Mouse (Mus musculus): ENCODE data around the gene Dusp15. TPM values are rescaled to one million over a fixed set of nuclear protein-coding genes. Genes with fewer than 3 reads are reported as not detected.
A peak's percentile ranks its signal among the peaks of the same experiment; 100 is the strongest.

Gene Dusp15
- polyA plus RNA-seq, 1 experiment from 2014 or later = 8.8 TPM

GRCm38 (mm10) chr2:152947098-152947497 lies 4.4 kb downstream of the Dusp15 start:
- Histone ChIP-seq H3K27me3 (ENCODE audit: insufficient read depth, low read length) (peaks cover 22% of the 10 kb centered on the region), H3K9me3 (replicated peaks; ENCODE audit: low read length) (no peaks in the 10 kb centered on the region), H3K4me1 (replicated peaks; ENCODE audit: insufficient read depth, low read length) (peaks cover 9% of the 10 kb centered on the region), H3K9ac (ENCODE audit: low read depth, low read length) (no peak overlapping the region), H3K36me3 (ENCODE audit: insufficient read depth, low read length) (no peaks in the 10 kb centered on the region), H3K4me2 (ENCODE audit: low read length) (no peak overlapping the region), H3K27ac (no peak overlapping the region), H3K4me3 (replicated peaks; ENCODE audit: low read depth, low read length) (no peak overlapping the region)
- ATAC-seq (replicated peaks; ENCODE audit: low FRiP score, low read depth) = no peak
- no peak for TF ChIP-seq CTCF (IDR thresholded peaks at IDR 0.05; ENCODE audit: low read depth)
- no peak for DNase-seq (ENCODE audit: low spot score)
- 52% methylated on average over 7 of the region's 7 CpGs for WGBS

DNA sequence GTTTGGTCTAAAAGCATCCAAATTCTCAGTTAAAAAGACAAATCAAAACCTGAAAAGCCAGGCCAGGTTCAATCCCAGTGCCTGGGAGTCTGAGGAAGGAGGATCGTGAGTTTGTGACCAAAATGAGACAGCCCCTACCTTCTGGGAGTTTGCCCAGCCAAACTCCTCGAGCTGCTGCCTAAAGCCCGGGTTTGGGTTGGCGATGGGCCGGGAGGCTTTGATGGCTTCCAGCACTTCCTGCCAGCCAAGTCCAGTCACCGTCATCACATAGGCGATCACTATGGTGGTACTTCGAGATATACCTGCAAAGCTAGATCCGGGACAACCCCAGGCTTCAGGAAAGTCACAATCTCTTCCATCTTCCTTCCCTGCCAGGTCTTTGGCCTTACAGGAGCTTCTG lies 7.5 kb downstream of the Dusp15 start:
- no peak for TF ChIP-seq CTCF (IDR thresholded peaks at IDR 0.05; ENCODE audit: low read depth)
- no peak for DNase-seq (ENCODE audit: low spot score)
- Histone ChIP-seq H3K4me2 (ENCODE audit: low read length) (no peak overlapping the region), H3K27ac (no peak overlapping the region), H3K4me1 (replicated peaks; ENCODE audit: insufficient read depth, low read length) (peaks cover 9% of the 10 kb centered on the region; the same call in 1 of the 2 replicates), H3K9me3 (replicated peaks; ENCODE audit: low read length) (no peaks in the 10 kb centered on the region), H3K27me3 (ENCODE audit: insufficient read depth, low read length) (peaks cover 20% of the 10 kb centered on the region), H3K36me3 (ENCODE audit: insufficient read depth, low read length) (no peaks in the 10 kb centered on the region), H3K9ac (ENCODE audit: low read depth, low read length) (no peak overlapping the region), H3K4me3 (replicated peaks; ENCODE audit: low read depth, low read length) (no peak overlapping the region)
- 55% methylated on average over 9 of the region's 9 CpGs for WGBS
- ATAC-seq (replicated peaks; ENCODE audit: low FRiP score, low read depth) = no peak

GRCm38 (mm10) chr2:152943568-152943967 lies 7.9 kb downstream of the Dusp15 start:
- Histone ChIP-seq H3K36me3 (ENCODE audit: insufficient read depth, low read length) (no peaks in the 10 kb centered on the region), H3K27ac (no peak overlapping the region), H3K9ac (ENCODE audit: low read depth, low read length) (peak overlapping the region; percentile 38; the same call in 1 of the 2 replicates), H3K4me1 (replicated peaks; ENCODE audit: insufficient read depth, low read length) (peaks cover 9% of the 10 kb centered on the region; the same call in 1 of the 2 replicates), H3K4me3 (replicated peaks; ENCODE audit: low read depth, low read length) (peak overlapping the region; percentile 39), H3K9me3 (replicated peaks; ENCODE audit: low read length) (no peaks in the 10 kb centered on the region), H3K4me2 (ENCODE audit: low read length) (peak overlapping the region; percentile 80), H3K27me3 (ENCODE audit: insufficient read depth, low read length) (peaks cover 20% of the 10 kb centered on the region)
- no peak for ATAC-seq (replicated peaks; ENCODE audit: low FRiP score, low read depth)
- 0 out of 2 replicates have a peak, but pooled peaks have one; percentile 18 for TF ChIP-seq CTCF (IDR thresholded peaks at IDR 0.05; ENCODE audit: low read depth)
- no peak for DNase-seq (ENCODE audit: low spot score)
- 7% methylated on average over 8 of the region's 8 CpGs for WGBS

DNA sequence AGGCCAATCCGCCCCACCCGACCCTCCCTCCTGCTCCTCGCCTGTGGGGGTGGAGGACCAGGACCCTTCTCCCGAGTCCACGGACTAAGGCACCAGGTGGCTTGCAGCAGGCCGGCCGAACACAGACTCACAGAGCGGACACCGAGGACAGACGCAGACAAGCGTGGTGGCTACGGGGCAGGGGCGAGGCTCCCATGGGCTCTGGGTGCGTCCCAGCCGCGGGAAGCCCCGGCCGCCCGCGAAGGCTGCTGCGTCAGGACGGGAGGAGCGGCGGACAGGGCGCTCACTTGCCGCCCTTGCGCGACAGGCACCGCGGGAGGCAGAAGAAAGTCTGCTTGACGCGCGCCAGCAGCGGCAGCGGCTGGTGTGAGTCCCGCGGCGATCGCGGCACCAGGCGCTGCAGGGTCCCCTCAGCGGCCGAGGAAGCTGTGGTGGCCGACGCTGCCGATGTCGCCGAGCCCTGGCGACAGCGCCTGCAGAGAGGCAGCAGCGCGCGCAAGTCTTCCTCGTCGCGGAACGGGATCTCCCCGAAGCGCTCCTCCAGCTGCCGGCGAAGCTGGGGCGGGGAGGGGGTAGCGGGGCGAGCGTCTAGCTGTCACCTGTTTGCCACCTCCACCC lies 8.5 kb downstream of the Dusp15 start:
- ATAC-seq (replicated peaks; ENCODE audit: low FRiP score, low read depth) (no peak), DNase-seq (ENCODE audit: low spot score) (no peak)
- no peaks in the 10 kb centered on the region for H3K36me3 ChIP-seq (ENCODE audit: insufficient read depth, low read length)
- H3K9ac ChIP-seq (ENCODE audit: low read depth, low read length) = peak overlapping the region; percentile 38
- peaks cover 9% of the 10 kb centered on the region; the same call in 1 of the 2 replicates for H3K4me1 ChIP-seq (replicated peaks; ENCODE audit: insufficient read depth, low read length)
- H3K9me3 ChIP-seq (replicated peaks; ENCODE audit: low read length) = no peaks in the 10 kb centered on the region
- no peak for TF ChIP-seq CTCF (IDR thresholded peaks at IDR 0.05; ENCODE audit: low read depth)
- peak overlapping the region; percentile 39 for H3K4me3 ChIP-seq (replicated peaks; ENCODE audit: low read depth, low read length)
- under 1% methylated on average over 47 of the region's 65 CpGs for WGBS
- H3K4me2 ChIP-seq (ENCODE audit: low read length) = peak overlapping the region; percentile 80
- H3K27ac ChIP-seq = no peak overlapping the region
- H3K27me3 ChIP-seq (ENCODE audit: insufficient read depth, low read length) = peaks cover 20% of the 10 kb centered on the region

DNA sequence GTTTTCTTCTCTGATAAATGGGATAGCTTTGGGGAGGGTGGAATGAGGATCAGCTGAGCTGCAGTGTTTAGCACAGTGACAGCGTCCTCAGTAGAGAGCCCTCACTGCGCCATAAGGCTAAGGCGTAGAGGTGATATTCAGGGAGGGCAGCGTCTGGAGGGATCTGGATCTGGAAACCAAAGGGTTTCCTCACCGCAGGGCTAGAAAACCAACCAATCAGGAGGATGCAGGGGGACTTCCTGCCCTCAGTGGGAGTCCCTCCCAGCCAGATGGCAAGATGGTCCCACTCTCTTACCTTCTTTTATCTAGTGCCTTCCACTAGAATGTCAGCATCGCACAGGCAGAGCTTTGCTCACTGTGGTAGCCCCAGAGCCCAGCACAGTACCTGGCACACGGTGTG lies 9.7 kb downstream of the Dusp15 start:
- DNase-seq (ENCODE audit: low spot score) = no peak
- no peak for ATAC-seq (replicated peaks; ENCODE audit: low FRiP score, low read depth)
- Histone ChIP-seq H3K4me3 (replicated peaks; ENCODE audit: low read depth, low read length) (no peak overlapping the region), H3K9me3 (replicated peaks; ENCODE audit: low read length) (no peaks in the 10 kb centered on the region), H3K27me3 (ENCODE audit: insufficient read depth, low read length) (peaks cover 20% of the 10 kb centered on the region), H3K9ac (ENCODE audit: low read depth, low read length) (no peak overlapping the region), H3K4me1 (replicated peaks; ENCODE audit: insufficient read depth, low read length) (peaks cover 9% of the 10 kb centered on the region; the same call in 1 of the 2 replicates), H3K4me2 (ENCODE audit: low read length) (no peak overlapping the region), H3K27ac (no peak overlapping the region), H3K36me3 (ENCODE audit: insufficient read depth, low read length) (no peaks in the 10 kb centered on the region)
- 37% methylated on average over 7 of the region's 7 CpGs for WGBS
- no peak for TF ChIP-seq CTCF (IDR thresholded peaks at IDR 0.05; ENCODE audit: low read depth)

- no peak for ATAC-seq (replicated peaks; ENCODE audit: low FRiP score, low read depth)
- 76% methylated on average over 6 of the region's 6 CpGs for WGBS
- Histone ChIP-seq H3K27ac (no peak overlapping the region), H3K9ac (ENCODE audit: low read depth, low read length) (no peak overlapping the region), H3K9me3 (replicated peaks; ENCODE audit: low read length) (no peaks in the 10 kb centered on the region), H3K27me3 (ENCODE audit: insufficient read depth, low read length) (peaks cover 20% of the 10 kb centered on the region), H3K36me3 (ENCODE audit: insufficient read depth, low read length) (no peaks in the 10 kb centered on the region), H3K4me3 (replicated peaks; ENCODE audit: low read depth, low read length) (no peak overlapping the region), H3K4me1 (replicated peaks; ENCODE audit: insufficient read depth, low read length) (peaks cover 9% of the 10 kb centered on the region; the same call in 1 of the 2 replicates), H3K4me2 (ENCODE audit: low read length) (no peak overlapping the region)
- no peak for DNase-seq (ENCODE audit: low spot score)
- no peak for TF ChIP-seq CTCF (IDR thresholded peaks at IDR 0.05; ENCODE audit: low read depth)
Measured at GRCm38 (mm10) chr2:152941106-152941505, 10.4 kb downstream of the Dusp15 start.
